Mouse (Mus musculus) intestine, postnatal 0 days (tissue): ENCODE results near the gene Arsg. TPM values are rescaled to one million over a fixed set of nuclear protein-coding genes. Genes with fewer than 3 reads are reported as not detected.

Experiments used
- ATAC-seq: fragments of 200-750 bp; cut with Nextera tagmentation; 2 replicates; pipeline ENCODE4 v1.8.0; 2017; ENCODE audit warnings: mild to moderate bottlenecking, moderate TSS enrichment, moderate library complexity
- H3K27ac ChIP-seq: fragments of 300-500 bp; sonication (generic); 2 replicates; pipeline ENCODE4 v1.5.1; 2014; ENCODE audit warnings: mild to moderate bottlenecking, low read depth, low read length, moderate library complexity
- H3K27me3 ChIP-seq: fragments of 300-500 bp; sonication (generic); replicated peaks from 2 replicates; pipeline ENCODE4 v1.6.1; 2014; ENCODE audit warnings: low read length, mixed read lengths; ENCODE audit not compliant: control insufficient read depth, insufficient read depth
- H3K36me3 ChIP-seq: fragments of 300-500 bp; sonication (generic); 2 replicates; pipeline ENCODE4 v1.6.1; 2014; ENCODE audit warnings: mild to moderate bottlenecking, moderate library complexity; ENCODE audit not compliant: control insufficient read depth, insufficient read depth
- H3K4me1 ChIP-seq: fragments of 300-500 bp; sonication (generic); replicated peaks from 2 replicates; pipeline ENCODE4 v1.6.1; 2014; ENCODE audit warnings: antibody characterized with exemption, low read length, mixed read lengths; ENCODE audit not compliant: control insufficient read depth, insufficient read depth
- H3K4me2 ChIP-seq: fragments of 300-500 bp; sonication (generic); replicated peaks from 2 replicates; pipeline ENCODE4 v1.6.1; 2014; ENCODE audit warnings: low read depth, mild to moderate bottlenecking, moderate library complexity
- H3K4me3 ChIP-seq: fragments of 300-500 bp; sonication (generic); 2 replicates; pipeline ENCODE4 v1.5.1; 2014; ENCODE audit warnings: low read depth, low read length
- H3K9ac ChIP-seq: fragments of 300-500 bp; sonication (generic); 2 replicates; pipeline ENCODE4 v1.6.1; 2014; ENCODE audit warnings: mild to moderate bottlenecking, low read depth, low read length
- H3K9me3 ChIP-seq: fragments of 300-500 bp; sonication (generic); 2 replicates; pipeline ENCODE4 v1.6.1; 2016; ENCODE audit warnings: mixed run types; ENCODE audit not compliant: control insufficient read depth
- CTCF ChIP-seq: sonication (generic); IDR thresholded peaks from 2 replicates; pipeline ENCODE4 v1.5.1; 2016; ENCODE audit warnings: low read depth, mild to moderate bottlenecking, control low read depth, antibody characterized with exemption, moderate library complexity
- WGBS: fragments of 180-500 bp; shearing (Covaris S2); extraction: QIAGEN DNeasy Blood & Tissue Kit; methylation state at CpG from one replicate; pipeline ENCODE4 v1.1.7; 2014; 5-methylcytosine and 5-hydroxymethylcytosine counted together
- polyA plus RNA-seq: library from polyadenylated mRNA; unstranded; fragments of >200 nt; fragmentation: Nextera tagmentation; extraction: Ambion mirVana; gene quantifications from 2 replicates; pipeline ENCODE4 v1.2.1, GENCODE M21; 2015

Gene Arsg
- polyA plus RNA-seq, 1 experiment from 2014 or later: 50.9 TPM

DNA sequence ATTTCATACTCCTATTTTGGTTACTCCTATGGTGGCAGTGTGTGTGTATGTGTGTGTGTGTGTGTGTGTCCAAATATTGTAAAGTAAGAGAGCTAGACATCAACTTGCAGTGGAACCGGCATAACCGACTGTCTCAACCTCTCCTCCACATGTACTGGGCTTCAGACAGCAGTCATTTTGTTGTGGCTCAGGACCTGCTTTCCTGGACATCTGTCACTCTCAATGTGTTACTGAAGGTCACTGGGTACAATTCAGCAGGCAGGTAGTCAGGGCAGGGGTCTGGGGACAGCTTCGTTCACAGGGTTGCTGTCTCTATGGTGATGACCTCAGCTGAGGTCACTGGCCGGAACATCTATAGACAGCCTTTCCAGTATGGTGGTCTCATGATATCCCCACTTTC is 32.6 kb downstream of the Arsg start:
- TF ChIP-seq CTCF: no peak
- no peak overlapping the region for H3K4me3 ChIP-seq
- WGBS: 90% methylated on average over 4 of the region's 4 CpGs
- no peak overlapping the region for H3K27ac ChIP-seq
- H3K4me1 ChIP-seq: no peaks in the 10 kb centered on the region
- no peaks in the 10 kb centered on the region for H3K36me3 ChIP-seq
- H3K9ac ChIP-seq: no peak overlapping the region
- no peaks in the 10 kb centered on the region for H3K9me3 ChIP-seq
- H3K4me2 ChIP-seq: no peak overlapping the region
- H3K27me3 ChIP-seq: no peaks in the 10 kb centered on the region
- ATAC-seq: no peak

DNA sequence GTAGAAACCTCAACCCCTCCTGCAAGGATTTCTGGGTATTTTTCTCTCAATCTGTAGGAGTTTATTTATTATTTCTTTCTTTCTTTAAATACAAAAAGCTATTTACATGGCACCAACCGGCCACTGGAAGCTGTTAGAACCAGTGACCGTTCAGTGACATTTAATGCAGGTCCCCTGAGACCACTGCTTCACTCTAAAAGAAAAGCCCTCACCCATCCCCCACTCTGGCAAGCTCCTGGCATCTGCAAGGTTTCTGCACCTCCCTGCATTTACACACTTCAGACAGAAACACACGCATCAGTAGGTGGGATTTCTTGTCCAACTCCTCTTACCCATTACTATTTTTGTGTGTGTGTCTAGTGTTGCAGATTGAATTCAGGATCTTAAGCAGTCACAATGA is 33.9 kb downstream of the Arsg start:
- no peak for TF ChIP-seq CTCF
- Histone ChIP-seq H3K9ac (no peak overlapping the region), H3K4me2 (no peak overlapping the region), H3K27me3 (no peaks in the 10 kb centered on the region), H3K9me3 (no peaks in the 10 kb centered on the region), H3K4me3 (no peak overlapping the region), H3K36me3 (no peaks in the 10 kb centered on the region), H3K4me1 (no peaks in the 10 kb centered on the region), H3K27ac (no peak overlapping the region)
- WGBS: 75% methylated on average over 3 of the region's 3 CpGs
- ATAC-seq: no peak

DNA sequence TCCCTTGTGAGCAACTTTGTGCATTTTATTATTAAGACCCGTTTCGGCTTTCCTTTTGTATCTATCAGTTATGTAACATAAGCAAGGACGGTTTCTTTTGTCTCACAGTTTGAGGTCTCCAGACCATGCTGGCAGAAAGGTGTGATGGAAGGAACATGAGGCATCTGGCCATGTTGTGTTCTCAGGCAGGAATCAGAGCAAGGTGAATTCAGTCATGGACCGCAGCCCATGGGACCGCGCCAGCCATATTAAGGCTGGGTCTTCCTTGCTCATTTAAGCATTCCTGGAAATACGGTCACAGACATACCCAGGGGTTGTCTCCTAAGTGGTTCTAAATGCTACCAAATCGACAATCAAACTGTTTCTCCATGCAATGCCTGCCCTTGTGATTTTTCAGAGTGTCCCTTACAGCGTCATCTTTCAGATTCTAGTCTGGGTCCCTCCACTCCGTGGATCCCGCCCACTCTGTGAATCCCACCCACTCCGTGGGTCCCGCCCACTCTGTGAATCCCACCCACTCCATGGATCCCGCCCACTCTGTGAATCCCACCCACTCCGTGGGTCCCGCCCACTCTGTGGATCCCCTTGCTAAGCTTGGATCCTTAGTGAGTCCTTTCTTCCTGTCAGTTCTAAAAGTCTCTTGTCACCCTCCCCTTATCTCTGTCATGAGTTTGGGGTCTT is 40.0 kb downstream of the Arsg start:
- Histone ChIP-seq H3K4me3 (no peak overlapping the region), H3K4me2 (no peak overlapping the region), H3K9me3 (no peaks in the 10 kb centered on the region), H3K9ac (no peak overlapping the region), H3K36me3 (no peaks in the 10 kb centered on the region), H3K27me3 (no peaks in the 10 kb centered on the region), H3K27ac (no peak overlapping the region), H3K4me1 (no peaks in the 10 kb centered on the region)
- 86% methylated on average over 16 of the region's 16 CpGs for WGBS
- no peak for TF ChIP-seq CTCF
- no peak for ATAC-seq

DNA sequence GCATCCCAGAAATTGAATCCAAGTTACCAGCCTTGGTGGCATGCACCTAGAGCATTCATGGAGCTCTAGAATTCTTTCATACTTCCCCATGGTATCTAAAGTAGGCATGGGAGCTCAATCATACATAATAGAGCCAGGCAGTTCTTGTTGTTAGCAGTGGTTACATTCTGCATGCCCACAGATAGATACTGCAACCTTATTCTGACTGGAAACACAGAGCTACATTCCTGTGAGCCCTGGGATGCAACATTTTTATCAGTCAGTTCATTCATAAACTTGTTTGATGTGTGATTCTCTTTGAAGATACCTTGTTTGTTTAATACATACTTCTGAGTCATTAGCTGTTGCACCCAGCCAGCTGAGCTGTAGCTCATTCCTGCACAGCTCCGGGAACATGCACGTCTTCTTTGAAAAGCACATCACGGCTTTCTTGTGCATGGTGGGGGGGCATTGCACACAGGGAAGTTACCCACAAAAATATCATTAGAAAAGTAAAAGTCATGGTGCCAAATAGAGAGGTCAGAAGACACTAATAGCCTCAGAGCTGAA is 41.0 kb downstream of the Arsg start:
- Histone ChIP-seq H3K4me1 (no peaks in the 10 kb centered on the region), H3K27ac (no peak overlapping the region), H3K36me3 (no peaks in the 10 kb centered on the region), H3K4me2 (no peak overlapping the region), H3K9me3 (no peaks in the 10 kb centered on the region), H3K9ac (no peak overlapping the region), H3K4me3 (no peak overlapping the region), H3K27me3 (no peaks in the 10 kb centered on the region)
- WGBS: 24% methylated on average over 3 of the region's 3 CpGs
- ATAC-seq: no peak
- no peak for TF ChIP-seq CTCF

DNA sequence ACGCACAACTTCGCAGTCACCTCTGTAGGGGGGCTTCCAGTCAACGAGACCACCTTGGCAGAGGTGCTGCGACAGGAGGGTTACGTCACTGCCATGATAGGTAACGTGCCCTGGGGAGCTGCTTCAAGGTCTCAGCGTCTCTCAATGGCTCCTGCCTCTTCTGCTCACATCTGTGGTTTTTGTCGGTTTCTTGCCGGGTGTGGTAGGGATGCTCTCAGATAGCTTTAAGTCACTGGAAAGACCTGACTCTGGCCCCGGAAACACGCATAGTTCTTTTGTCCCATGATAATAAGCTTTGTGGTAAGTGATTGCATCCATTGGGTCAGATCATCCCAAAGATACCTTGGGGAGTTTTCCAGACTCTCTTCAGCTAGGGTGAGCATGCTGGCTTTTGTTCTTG is 44.2 kb downstream of the Arsg start:
- H3K4me3 ChIP-seq: no peak overlapping the region
- ATAC-seq: no peak
- no peak overlapping the region for H3K4me2 ChIP-seq
- H3K9me3 ChIP-seq: no peaks in the 10 kb centered on the region
- H3K4me1 ChIP-seq: no peaks in the 10 kb centered on the region
- no peak for TF ChIP-seq CTCF
- 88% methylated on average over 11 of the region's 11 CpGs for WGBS
- no peaks in the 10 kb centered on the region for H3K27me3 ChIP-seq
- H3K36me3 ChIP-seq: no peaks in the 10 kb centered on the region
- H3K27ac ChIP-seq: no peak overlapping the region
- H3K9ac ChIP-seq: no peak overlapping the region

DNA sequence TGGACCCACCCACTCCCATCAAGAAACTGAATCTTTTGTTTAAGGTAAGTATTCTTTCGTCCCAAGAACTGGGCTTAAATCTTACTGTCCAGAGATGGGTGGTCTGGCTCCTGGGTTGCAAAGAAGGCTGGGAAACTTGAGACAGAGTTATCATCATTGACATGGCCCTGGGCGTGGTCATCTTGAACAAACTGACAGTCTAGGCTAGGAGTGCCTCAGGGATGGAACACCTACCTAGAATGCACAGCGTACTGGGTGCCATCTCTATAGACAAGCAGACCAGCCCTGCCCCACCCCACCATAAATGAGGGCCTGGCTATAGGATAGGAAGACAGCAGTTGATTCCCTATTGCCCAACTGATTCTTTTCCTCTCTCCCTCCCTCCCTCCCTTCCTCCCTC is 44.6 kb downstream of the Arsg start:
- Histone ChIP-seq H3K27ac (no peak overlapping the region), H3K36me3 (no peaks in the 10 kb centered on the region), H3K27me3 (no peaks in the 10 kb centered on the region), H3K9me3 (no peaks in the 10 kb centered on the region), H3K4me1 (no peaks in the 10 kb centered on the region), H3K4me3 (no peak overlapping the region), H3K4me2 (no peak overlapping the region), H3K9ac (no peak overlapping the region)
- 85% methylated on average over 3 of the region's 3 CpGs for WGBS
- no peak for ATAC-seq
- no peak for TF ChIP-seq CTCF

DNA sequence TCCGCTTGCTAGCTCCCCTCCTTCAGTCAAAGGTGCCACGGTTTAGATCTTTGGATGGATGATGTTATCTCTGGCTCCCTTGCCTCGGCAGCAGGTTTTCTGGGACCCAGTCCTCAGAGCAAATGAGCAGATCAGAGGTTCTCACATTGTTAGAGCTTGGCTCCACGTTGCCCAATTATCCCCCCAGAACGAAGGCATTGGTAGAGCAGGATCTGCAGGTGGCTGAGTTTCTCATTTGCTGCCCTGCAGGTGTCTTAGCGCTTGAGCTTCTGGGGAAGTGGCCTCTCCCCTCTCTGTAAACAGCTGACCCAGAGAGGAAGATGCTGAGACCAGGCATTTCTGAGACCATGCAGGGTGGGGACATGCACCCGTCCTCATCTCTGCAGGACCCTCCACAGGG is 47.8 kb downstream of the Arsg start:
- no peak overlapping the region for H3K9ac ChIP-seq
- no peak overlapping the region for H3K4me3 ChIP-seq
- H3K4me1 ChIP-seq: no peaks in the 10 kb centered on the region
- no peaks in the 10 kb centered on the region for H3K27me3 ChIP-seq
- no peaks in the 10 kb centered on the region for H3K36me3 ChIP-seq
- ATAC-seq: no peak
- no peak for TF ChIP-seq CTCF
- H3K27ac ChIP-seq: no peak overlapping the region
- WGBS: 40% methylated on average over 7 of the region's 7 CpGs
- no peaks in the 10 kb centered on the region for H3K9me3 ChIP-seq
- no peak overlapping the region for H3K4me2 ChIP-seq
